Mouse (Mus musculus): ENCODE measurements around the gene Gm11127. TPM values are rescaled to one million over a fixed set of nuclear protein-coding genes. Genes with fewer than 3 reads are reported as not detected.

The Gm11127 gene
- polyA plus RNA-seq, 1 experiment from 2014 or later: not detected

DNA sequence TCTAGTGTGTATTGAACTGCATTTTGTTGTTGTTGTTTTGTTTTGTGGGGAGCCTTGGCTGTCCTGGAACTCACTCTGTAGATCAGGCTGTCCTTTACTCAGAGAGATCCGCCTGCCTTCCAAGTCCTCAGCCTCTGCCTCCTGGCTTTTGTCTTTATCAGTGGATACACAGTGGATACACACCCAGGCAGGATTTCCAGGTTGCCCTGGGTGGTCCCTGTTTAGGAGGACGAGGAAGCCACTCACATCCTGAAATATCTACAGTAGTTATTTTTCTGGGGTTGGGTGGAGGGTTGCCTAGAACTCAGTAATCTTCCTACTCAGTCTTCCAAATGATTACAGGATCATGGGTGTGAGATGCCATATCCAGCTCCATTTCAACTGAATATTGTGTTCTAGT lies 39.2 kb downstream of the Gm11127 start:
- Histone ChIP-seq H3K27me3 (replicated peaks; ENCODE audit: control insufficient read depth, insufficient read depth, low read length) (no peaks in the 10 kb centered on the region), H3K27ac (ENCODE audit: low read depth, low read length) (no peak overlapping the region), H3K4me3 (ENCODE audit: low read depth, low read length) (no peak overlapping the region), H3K4me2 (ENCODE audit: low read length) (no peak overlapping the region), H3K36me3 (ENCODE audit: control insufficient read depth, insufficient read depth, low read length) (peaks cover 12% of the 10 kb centered on the region), H3K4me1 (ENCODE audit: control insufficient read depth, insufficient read depth, low read length) (no peaks in the 10 kb centered on the region), H3K9ac (ENCODE audit: low read length) (no peak overlapping the region), H3K9me3 (replicated peaks; ENCODE audit: control insufficient read depth, low read length) (no peaks in the 10 kb centered on the region)
- ATAC-seq (no peak), DNase-seq (ENCODE audit: low spot score) (no peak)
- 79% methylated on average over 2 of the region's 2 CpGs for WGBS

DNA sequence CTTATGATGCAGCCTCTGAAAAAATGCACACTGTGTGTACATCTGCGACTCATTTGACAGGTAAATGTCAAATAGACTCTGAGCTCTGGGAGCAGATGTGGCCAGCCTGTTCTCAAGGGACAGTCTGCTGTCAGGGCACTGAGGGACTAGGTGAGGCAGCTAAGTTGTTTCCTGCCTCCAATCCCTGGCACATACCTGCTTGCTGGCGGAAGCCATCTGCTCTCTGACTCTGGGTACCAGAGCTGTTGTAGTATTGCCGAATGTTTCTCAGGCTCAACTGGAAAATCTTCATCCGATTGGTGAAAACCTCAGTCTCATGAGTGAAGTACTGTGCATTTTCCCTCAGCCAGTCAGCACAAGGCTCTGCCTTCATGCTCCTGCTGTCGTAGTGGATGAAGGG lies 41.1 kb downstream of the Gm11127 start:
- H3K4me2 ChIP-seq (ENCODE audit: low read length): no peak overlapping the region
- H3K9me3 ChIP-seq (replicated peaks; ENCODE audit: control insufficient read depth, low read length): no peaks in the 10 kb centered on the region
- no peak overlapping the region for H3K9ac ChIP-seq (ENCODE audit: low read length)
- H3K27me3 ChIP-seq (replicated peaks; ENCODE audit: control insufficient read depth, insufficient read depth, low read length): no peaks in the 10 kb centered on the region
- no peak overlapping the region for H3K27ac ChIP-seq (ENCODE audit: low read depth, low read length)
- WGBS: 92% methylated on average over 5 of the region's 5 CpGs
- no peak for ATAC-seq
- H3K4me1 ChIP-seq (ENCODE audit: control insufficient read depth, insufficient read depth, low read length): no peaks in the 10 kb centered on the region
- H3K4me3 ChIP-seq (ENCODE audit: low read depth, low read length): no peak overlapping the region
- no peak for DNase-seq (ENCODE audit: low spot score)
- H3K36me3 ChIP-seq (ENCODE audit: control insufficient read depth, insufficient read depth, low read length): peaks cover 12% of the 10 kb centered on the region

- no peak for DNase-seq (ENCODE audit: low spot score)
- no peak overlapping the region for H3K4me2 ChIP-seq (ENCODE audit: low read length)
- H3K9me3 ChIP-seq (replicated peaks; ENCODE audit: control insufficient read depth, low read length): no peaks in the 10 kb centered on the region
- H3K4me3 ChIP-seq (ENCODE audit: low read depth, low read length): no peak overlapping the region
- H3K27me3 ChIP-seq (replicated peaks; ENCODE audit: control insufficient read depth, insufficient read depth, low read length): no peaks in the 10 kb centered on the region
- no peaks in the 10 kb centered on the region for H3K4me1 ChIP-seq (ENCODE audit: control insufficient read depth, insufficient read depth, low read length)
- WGBS: 92% methylated on average over 5 of the region's 5 CpGs
- no peak overlapping the region for H3K27ac ChIP-seq (ENCODE audit: low read depth, low read length)
- H3K9ac ChIP-seq (ENCODE audit: low read length): no peak overlapping the region
- no peak for ATAC-seq
- H3K36me3 ChIP-seq (ENCODE audit: control insufficient read depth, insufficient read depth, low read length): peaks cover 12% of the 10 kb centered on the region
Observed at GRCm38 (mm10) chr17:36014977-36015376, 43.2 kb downstream of the Gm11127 start.

Other genes starting within 250 kb of the Gm11127 start
- gene Ier3, start 236.7 kb downstream of the Gm11127 start, polyA plus RNA-seq (2014; fragmentation: Nextera tagmentation; extraction: Ambion mirVana): 4.6 and 5.0 TPM in 2 replicates
- gene Flot1, start 235.1 kb downstream of the Gm11127 start, polyA plus RNA-seq (2014; fragmentation: Nextera tagmentation; extraction: Ambion mirVana): 68.5 and 78.2 TPM in 2 replicates
- gene Tubb5, start 220.1 kb downstream of the Gm11127 start, polyA plus RNA-seq (2014; fragmentation: Nextera tagmentation; extraction: Ambion mirVana): 2,004 and 2,051 TPM in 2 replicates
- gene Mdc1, start 216.9 kb downstream of the Gm11127 start, polyA plus RNA-seq (2014; fragmentation: Nextera tagmentation; extraction: Ambion mirVana): 12.2 and 14.4 TPM in 2 replicates
- 23.9 and 29.6 TPM in 2 replicates for gene Nrm, start 197.1 kb downstream of the Gm11127 start, polyA plus RNA-seq (2014; fragmentation: Nextera tagmentation; extraction: Ambion mirVana)
- gene Ppp1r18, start 192.8 kb downstream of the Gm11127 start, polyA plus RNA-seq (2014; fragmentation: Nextera tagmentation; extraction: Ambion mirVana): 21.2 and 22.0 TPM in 2 replicates
- 29.3 and 31.8 TPM in 2 replicates for gene Dhx16, start 178.6 kb downstream of the Gm11127 start, polyA plus RNA-seq (2014; fragmentation: Nextera tagmentation; extraction: Ambion mirVana)
- 30.4 and 34.3 TPM in 2 replicates for gene 2310061I04Rik, start 160.9 kb downstream of the Gm11127 start, polyA plus RNA-seq (2014; fragmentation: Nextera tagmentation; extraction: Ambion mirVana)
- 313 and 439 TPM in 2 replicates for gene Atat1, start 148.3 kb downstream of the Gm11127 start, polyA plus RNA-seq (2014; fragmentation: Nextera tagmentation; extraction: Ambion mirVana)
- gene Mrps18b, start 142.0 kb downstream of the Gm11127 start, polyA plus RNA-seq (2014; fragmentation: Nextera tagmentation; extraction: Ambion mirVana): 58.4 and 68.8 TPM in 2 replicates
- 34.9 and 44.5 TPM in 2 replicates for gene Ppp1r10, start 141.9 kb downstream of the Gm11127 start, polyA plus RNA-seq (2014; fragmentation: Nextera tagmentation; extraction: Ambion mirVana)
- gene Abcf1, start 88.6 kb downstream of the Gm11127 start, polyA plus RNA-seq (2014; fragmentation: Nextera tagmentation; extraction: Ambion mirVana): 55.8 and 78.1 TPM in 2 replicates
- 27.9 and 35.7 TPM in 2 replicates for gene Gnl1, start 78.5 kb downstream of the Gm11127 start, polyA plus RNA-seq (2014; fragmentation: Nextera tagmentation; extraction: Ambion mirVana)
- 58.5 and 69.8 TPM in 2 replicates for gene Prr3, start 78.1 kb downstream of the Gm11127 start, polyA plus RNA-seq (2014; fragmentation: Nextera tagmentation; extraction: Ambion mirVana)
- gene H2-T24, start 37.8 kb downstream of the Gm11127 start, polyA plus RNA-seq (2014; fragmentation: Nextera tagmentation; extraction: Ambion mirVana): 2.3 and 4.8 TPM in 2 replicates
- 4.5 and 5.6 TPM in 2 replicates for gene H2-T23, start 25.5 kb downstream of the Gm11127 start, polyA plus RNA-seq (2014; fragmentation: Nextera tagmentation; extraction: Ambion mirVana)
- gene H2-T22, start 15.6 kb downstream of the Gm11127 start, polyA plus RNA-seq (2014; fragmentation: Nextera tagmentation; extraction: Ambion mirVana): 6.2 and 7.1 TPM in 2 replicates
- gene Gm6034, start 15.4 kb downstream of the Gm11127 start, polyA plus RNA-seq (2014; fragmentation: Nextera tagmentation; extraction: Ambion mirVana): not detected in 2 replicates
- gene Gm19684, start 63.3 kb upstream of the Gm11127 start, polyA plus RNA-seq (2014; fragmentation: Nextera tagmentation; extraction: Ambion mirVana): not detected in 2 replicates
- not detected in 2 replicates for gene Gm7030, start 71.1 kb upstream of the Gm11127 start, polyA plus RNA-seq (2014; fragmentation: Nextera tagmentation; extraction: Ambion mirVana)
- not detected in 2 replicates for gene Gm8909, start 110.2 kb upstream of the Gm11127 start, polyA plus RNA-seq (2014; fragmentation: Nextera tagmentation; extraction: Ambion mirVana)
- not detected in 2 replicates for gene H2-T3, start 131.9 kb upstream of the Gm11127 start, polyA plus RNA-seq (2014; fragmentation: Nextera tagmentation; extraction: Ambion mirVana)
- gene Rpp21, start 199.7 kb upstream of the Gm11127 start, polyA plus RNA-seq (2014; fragmentation: Nextera tagmentation; extraction: Ambion mirVana): 103 and 128 TPM in 2 replicates
- gene Trim39, start 213.9 kb upstream of the Gm11127 start, polyA plus RNA-seq (2014; fragmentation: Nextera tagmentation; extraction: Ambion mirVana): 13.3 and 15.2 TPM in 2 replicates
- gene H2-M10.2, start 228.1 kb upstream of the Gm11127 start, polyA plus RNA-seq (2014; fragmentation: Nextera tagmentation; extraction: Ambion mirVana): not detected in 2 replicates

Data from forebrain, embryonic 14.5 days (tissue).